Mouse (Mus musculus) heart, adult 18-20 months (tissue): Measurements from ENCODE around the gene Ltb. TPM values are rescaled to one million over a fixed set of nuclear protein-coding genes. Genes with fewer than 3 reads are reported as not detected.

Experiments used
- DNase-seq, 2 experiments: peaks; one replicate each; pipeline ENCODE4 v3.0.0; 2021 to 2022; ENCODE audit warnings: mixed read lengths in 1 of 2
- total RNA-seq, 2 experiments: library from RNA; stranded (reverse); gene quantifications; 2 replicates each; pipeline ENCODE4 v1.2.3; 2021

Ltb gene
- total RNA-seq, 2 experiments from 2014 or later, result 1.5 to 12.1 TPM

- no peak for DNase-seq
Measured at GRCm38 (mm10) chr17:35165451-35166155, 28.6 kb upstream of the Ltb start.

GRCm38 (mm10) chr17:35166352-35167035 is 27.7 kb upstream of the Ltb start:
- DNase-seq, result peak; percentile 66 to 73

GRCm38 (mm10) chr17:35167794-35168193 is 26.4 kb upstream of the Ltb start:
- no peak for DNase-seq

GRCm38 (mm10) chr17:35168541-35169207 is 25.6 kb upstream of the Ltb start:
- DNase-seq, result peak in 1 of 2 experiments; percentile 51

GRCm38 (mm10) chr17:35172445-35173234 is 21.6 kb upstream of the Ltb start:
- DNase-seq, result peak in 1 of 2 experiments; percentile 58

- DNase-seq, result no peak
Measured at GRCm38 (mm10) chr17:35173329-35173728, 20.9 kb upstream of the Ltb start.

GRCm38 (mm10) chr17:35174201-35174977 is 19.9 kb upstream of the Ltb start:
- no peak for DNase-seq

- no peak for DNase-seq
Measured at GRCm38 (mm10) chr17:35175382-35175781, 18.9 kb upstream of the Ltb start.

- DNase-seq, result no peak
Measured at GRCm38 (mm10) chr17:35175968-35176367, 18.3 kb upstream of the Ltb start, which contains the start of gene Aif1. Gene Aif1, minus strand, starts transcription at chr17:35176068.

GRCm38 (mm10) chr17:35178528-35178927 is 15.7 kb upstream of the Ltb start:
- DNase-seq, result peak; percentile 76 to 81

- DNase-seq, result no peak
Measured at GRCm38 (mm10) chr17:35180093-35180492, 14.1 kb upstream of the Ltb start.

GRCm38 (mm10) chr17:35185639-35186611 is 8.3 kb upstream of the Ltb start:
- peak; percentile 78 to 90 for DNase-seq

GRCm38 (mm10) chr17:35186681-35187080 is 7.6 kb upstream of the Ltb start:
- DNase-seq, result peak; percentile 55 to 60

GRCm38 (mm10) chr17:35187345-35187744 is 6.9 kb upstream of the Ltb start:
- DNase-seq, result no peak

GRCm38 (mm10) chr17:35187959-35188610 is 6.2 kb upstream of the Ltb start, which contains the start of gene Lst1:
Gene Lst1, minus strand, starts transcription at chr17:35188439.
- no peak for DNase-seq

GRCm38 (mm10) chr17:35189186-35189585 is 5.1 kb upstream of the Ltb start:
- DNase-seq, result peak in 1 of 2 experiments; percentile 54

- no peak for DNase-seq
Measured at GRCm38 (mm10) chr17:35190096-35190495, 4.1 kb upstream of the Ltb start.

- DNase-seq, result no peak
Measured at GRCm38 (mm10) chr17:35191723-35192122, 2.5 kb upstream of the Ltb start.

- DNase-seq, result no peak
Measured at GRCm38 (mm10) chr17:35192924-35193323, 1.3 kb upstream of the Ltb start.
